Comparison of ENCODE assay signal across 24 mouse cellular contexts in the genomic region with DNA sequence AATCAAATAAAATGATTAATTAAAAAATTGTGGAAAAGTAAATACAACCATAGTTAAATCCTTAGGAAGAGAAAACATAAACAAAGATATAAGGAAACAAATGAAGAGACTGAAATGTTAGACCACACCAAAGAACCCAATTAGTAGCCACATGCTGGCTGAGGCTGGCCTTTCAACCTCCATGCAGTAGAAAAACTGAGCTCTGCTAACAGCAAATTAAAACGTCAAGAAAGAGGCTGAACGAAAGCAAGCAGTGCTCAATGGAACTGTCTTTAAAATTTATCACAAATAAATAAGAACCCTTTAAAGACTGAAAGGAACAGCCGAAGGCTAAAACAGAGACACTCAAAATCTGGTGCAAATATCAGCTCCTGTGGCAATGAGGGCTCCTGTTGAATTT.
"Had no signal": no experiment of that assay in that cellular context is flagged by ENCODE, and none has a peak within 500 bp of the region (broad histone marks: within the 10 kb centered on the region; RNA-seq: fewer than 3 reads in every experiment).

No protein-coding gene starts in this region.

- H3K27me3 ChIP-seq: heart, embryonic 13.5 days; heart, embryonic 15.5 days; hindbrain, embryonic 13.5 days; hindbrain, embryonic 15.5 days; limb, embryonic 13.5 days; limb, embryonic 15.5 days; liver, embryonic 12.5 days had no signal

- H3K27ac ChIP-seq: heart, adult 2 months; heart, embryonic 13.5 days; heart, embryonic 15.5 days; hindbrain, embryonic 13.5 days; hindbrain, embryonic 15.5 days; hindbrain, postnatal 0 days; limb, embryonic 13.5 days; limb, embryonic 15.5 days; liver, embryonic 12.5 days; liver, embryonic 14.5 days had no signal

- H3K4me2 ChIP-seq: heart, embryonic 11.5 days; heart, embryonic 13.5 days; heart, embryonic 15.5 days; hindbrain, embryonic 13.5 days; hindbrain, embryonic 15.5 days; limb, embryonic 13.5 days; limb, embryonic 15.5 days; liver, embryonic 12.5 days had no signal

- ATAC-seq: hindbrain, postnatal 0 days; intestine, embryonic 16.5 days; liver, embryonic 12.5 days had no signal

- DNase-seq: gastrocnemius, postnatal 14 days; gastrocnemius, postnatal 36 days; heart, adult 11 months; heart, adult 2 months; heart, postnatal 14 days; heart, postnatal 36 days; kidney, adult 11 months; kidney, adult 2 months; kidney, postnatal 14 days; kidney, postnatal 36 days; layer of hippocampus, adult 9-11 months; layer of hippocampus, postnatal 36 days; left cerebral cortex, postnatal 4 days had no signal

- H3K4me1 ChIP-seq: heart, embryonic 13.5 days; heart, embryonic 15.5 days; hindbrain, embryonic 13.5 days; hindbrain, embryonic 15.5 days; limb, embryonic 13.5 days; limb, embryonic 15.5 days; liver, embryonic 12.5 days had no signal

- H3K36me3 ChIP-seq: heart, embryonic 13.5 days; heart, embryonic 15.5 days; hindbrain, embryonic 13.5 days; hindbrain, embryonic 15.5 days; limb, embryonic 13.5 days; limb, embryonic 15.5 days; liver, embryonic 12.5 days had no signal

- H3K9me3 ChIP-seq: heart, embryonic 13.5 days; heart, embryonic 15.5 days; hindbrain, embryonic 13.5 days; hindbrain, embryonic 15.5 days; limb, embryonic 13.5 days; limb, embryonic 15.5 days; liver, embryonic 12.5 days had no signal

- H3K9ac ChIP-seq: heart, embryonic 13.5 days; heart, embryonic 15.5 days; hindbrain, embryonic 13.5 days; hindbrain, embryonic 15.5 days; limb, embryonic 13.5 days; limb, embryonic 15.5 days; liver, embryonic 12.5 days; liver, embryonic 14.5 days had no signal

- H3K4me3 ChIP-seq: heart, adult 2 months; heart, embryonic 13.5 days; heart, embryonic 15.5 days; hindbrain, embryonic 13.5 days; hindbrain, embryonic 15.5 days; limb, embryonic 13.5 days; limb, embryonic 15.5 days; liver, embryonic 12.5 days had no signal
